Mouse (Mus musculus) small intestine, adult 2 months (tissue): ENCODE measurements around the gene Nap1l1.

Experiments
- CTCF ChIP-seq: fragments of 200-500 bp; IDR thresholded peaks from 2 replicates; pipeline ENCODE4 v1.5.1; 2012; ENCODE audit warnings: low read depth, mild to moderate bottlenecking, control low read depth, inconsistent platforms, low read length, moderate library complexity, mixed read lengths; ENCODE audit not compliant: insufficient replicate concordance, insufficient read length; ENCODE audit errors: extremely low read depth
- POLR2A ChIP-seq: fragments of 200-500 bp; IDR thresholded peaks from 2 replicates; pipeline ENCODE4 v1.6.1; 2012; ENCODE audit warnings: low read depth, mild to moderate bottlenecking, control low read depth, inconsistent platforms, low read length, moderate library complexity

DNA sequence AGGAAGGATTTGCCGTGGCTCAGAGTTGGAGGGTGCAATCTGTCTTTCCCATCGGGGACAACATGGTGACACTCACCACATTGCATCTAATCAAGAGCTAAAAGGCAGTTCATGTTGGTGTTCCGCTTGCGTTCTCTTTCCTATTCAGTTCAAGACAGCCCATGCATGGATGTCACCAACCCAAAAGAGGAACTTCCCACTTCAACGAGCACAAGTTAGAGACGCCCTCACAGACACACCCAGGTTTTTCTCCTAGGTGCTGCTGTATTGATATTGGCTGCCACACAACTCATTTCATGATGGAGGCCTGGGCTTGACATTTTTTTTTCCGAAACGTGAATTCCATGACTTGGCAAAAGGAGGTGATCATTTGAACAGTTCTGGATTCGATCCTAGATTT is 1.9 kb upstream of the Nap1l1 start:
- no peak for TF ChIP-seq POLR2A
- no peak for TF ChIP-seq CTCF
